Mouse (Mus musculus) lung, embryonic 15.5 days (tissue): ENCODE data around the gene Lpcat1. TPM values are rescaled to one million over a fixed set of nuclear protein-coding genes. Genes with fewer than 3 reads are reported as not detected.

Source experiments
- ATAC-seq: fragments of 200-750 bp; cut with Nextera tagmentation; 2 replicates; pipeline ENCODE4 v1.8.0; 2017; ENCODE audit warnings: moderate number of reproducible peaks, borderline replicate concordance; ENCODE audit not compliant: low FRiP score, low TSS enrichment; ENCODE audit errors: extremely low read depth
- H3K27ac ChIP-seq: fragments of 300-500 bp; sonication (generic); 2 replicates; pipeline ENCODE4 v1.5.1; 2015; ENCODE audit warnings: moderate library complexity, mild to moderate bottlenecking, inconsistent platforms
- H3K27me3 ChIP-seq: fragments of 300-500 bp; sonication (generic); 2 replicates; pipeline ENCODE4 v1.6.1; 2015; ENCODE audit warnings: inconsistent platforms
- H3K36me3 ChIP-seq: fragments of 300-500 bp; sonication (generic); 2 replicates; pipeline ENCODE4 v1.6.1; 2015; ENCODE audit warnings: inconsistent platforms
- H3K4me1 ChIP-seq: fragments of 300-500 bp; sonication (generic); 2 replicates; pipeline ENCODE4 v1.6.1; 2015; ENCODE audit warnings: inconsistent platforms
- H3K4me2 ChIP-seq: fragments of 300-500 bp; sonication (generic); 2 replicates; pipeline ENCODE4 v1.6.1; 2015; ENCODE audit warnings: inconsistent platforms, mild to moderate bottlenecking, moderate library complexity
- H3K4me3 ChIP-seq: fragments of 300-500 bp; sonication (generic); 2 replicates; pipeline ENCODE4 v1.5.1; 2015; ENCODE audit warnings: mild to moderate bottlenecking, inconsistent platforms
- H3K9ac ChIP-seq: fragments of 300-500 bp; sonication (generic); 2 replicates; pipeline ENCODE4 v1.6.1; 2015; ENCODE audit warnings: inconsistent platforms
- H3K9me3 ChIP-seq: fragments of 300-500 bp; sonication (generic); 2 replicates; pipeline ENCODE4 v1.6.1; 2016; ENCODE audit warnings: inconsistent platforms
- WGBS: fragments of 180-500 bp; shearing (Covaris S2); methylation state at CpG from one replicate; pipeline ENCODE4 v1.1.7; 2015; 5-methylcytosine and 5-hydroxymethylcytosine counted together
- polyA plus RNA-seq: library from polyadenylated mRNA; unstranded; fragments of >200 nt; fragmentation: Nextera tagmentation; extraction: Ambion mirVana; gene quantifications from 2 replicates; pipeline ENCODE4 v1.2.1, GENCODE M21; 2015

Gene Lpcat1
- polyA plus RNA-seq, 1 experiment from 2014 or later, result 99.2 TPM

GRCm38 (mm10) chr13:73484171-73484570, 17.2 kb downstream of the Lpcat1 start:
- H3K4me2 ChIP-seq, result no peak overlapping the region
- no peak overlapping the region for H3K4me3 ChIP-seq
- peaks cover 38% of the 10 kb centered on the region for H3K36me3 ChIP-seq
- H3K27me3 ChIP-seq, result no peaks in the 10 kb centered on the region
- no peak overlapping the region for H3K27ac ChIP-seq
- 0 out of 2 replicates have a peak, but pooled peaks cover 3% of the 10 kb centered on the region for H3K4me1 ChIP-seq
- no peak overlapping the region for H3K9ac ChIP-seq
- no peaks in the 10 kb centered on the region for H3K9me3 ChIP-seq
- 77% methylated on average over 5 of the region's 5 CpGs for WGBS
- no peak for ATAC-seq

- Histone ChIP-seq H3K4me3 (no peak overlapping the region), H3K27me3 (no peaks in the 10 kb centered on the region), H3K9me3 (no peaks in the 10 kb centered on the region), H3K4me1 (no peaks in the 10 kb centered on the region), H3K27ac (no peak overlapping the region), H3K9ac (no peak overlapping the region), H3K4me2 (no peak overlapping the region), H3K36me3 (peaks cover 66% of the 10 kb centered on the region)
- ATAC-seq, result no peak
- 35% methylated on average over 3 of the region's 3 CpGs for WGBS
Measured at GRCm38 (mm10) chr13:73488105-73488504, 21.1 kb downstream of the Lpcat1 start.

- Histone ChIP-seq H3K4me1 (no peaks in the 10 kb centered on the region), H3K4me2 (no peak overlapping the region), H3K9ac (no peak overlapping the region), H3K27ac (no peak overlapping the region), H3K36me3 (peaks cover 66% of the 10 kb centered on the region), H3K4me3 (no peak overlapping the region), H3K27me3 (no peaks in the 10 kb centered on the region), H3K9me3 (no peaks in the 10 kb centered on the region)
- ATAC-seq, result no peak
- 72% methylated on average over 9 of the region's 9 CpGs for WGBS
Measured at GRCm38 (mm10) chr13:73488707-73489106, 21.7 kb downstream of the Lpcat1 start.

GRCm38 (mm10) chr13:73489986-73490385, 23.0 kb downstream of the Lpcat1 start:
- H3K9ac ChIP-seq, result no peak overlapping the region
- H3K9me3 ChIP-seq, result no peaks in the 10 kb centered on the region
- H3K4me1 ChIP-seq, result no peaks in the 10 kb centered on the region
- no peak overlapping the region for H3K27ac ChIP-seq
- WGBS, result 89% methylated on average over 3 of the region's 3 CpGs
- H3K27me3 ChIP-seq, result no peaks in the 10 kb centered on the region
- no peak overlapping the region for H3K4me2 ChIP-seq
- no peak for ATAC-seq
- H3K4me3 ChIP-seq, result no peak overlapping the region
- H3K36me3 ChIP-seq, result peaks cover 67% of the 10 kb centered on the region

GRCm38 (mm10) chr13:73490564-73491170, 23.7 kb downstream of the Lpcat1 start:
- no peak overlapping the region for H3K27ac ChIP-seq
- no peaks in the 10 kb centered on the region for H3K4me1 ChIP-seq
- H3K4me2 ChIP-seq, result no peak overlapping the region
- 70% methylated on average over 8 of the region's 8 CpGs for WGBS
- no peak overlapping the region for H3K4me3 ChIP-seq
- no peaks in the 10 kb centered on the region for H3K9me3 ChIP-seq
- H3K9ac ChIP-seq, result no peak overlapping the region
- peaks cover 67% of the 10 kb centered on the region for H3K36me3 ChIP-seq
- no peak for ATAC-seq
- H3K27me3 ChIP-seq, result no peaks in the 10 kb centered on the region

GRCm38 (mm10) chr13:73493183-73493582, 26.2 kb downstream of the Lpcat1 start:
- 88% methylated on average over 4 of the region's 4 CpGs for WGBS
- H3K36me3 ChIP-seq, result peaks cover 69% of the 10 kb centered on the region
- ATAC-seq, result no peak
- H3K9ac ChIP-seq, result no peak overlapping the region
- H3K4me2 ChIP-seq, result no peak overlapping the region
- H3K4me1 ChIP-seq, result no peaks in the 10 kb centered on the region
- no peaks in the 10 kb centered on the region for H3K9me3 ChIP-seq
- no peak overlapping the region for H3K4me3 ChIP-seq
- H3K27me3 ChIP-seq, result no peaks in the 10 kb centered on the region
- H3K27ac ChIP-seq, result no peak overlapping the region

- ATAC-seq, result no peak
Measured at GRCm38 (mm10) chr13:73494528-73494927, 27.5 kb downstream of the Lpcat1 start.

GRCm38 (mm10) chr13:73496137-73496536, 29.1 kb downstream of the Lpcat1 start:
- ATAC-seq, result no peak
- H3K9ac ChIP-seq, result no peak overlapping the region
- no peaks in the 10 kb centered on the region for H3K9me3 ChIP-seq
- H3K36me3 ChIP-seq, result peaks cover 78% of the 10 kb centered on the region
- H3K4me1 ChIP-seq, result no peaks in the 10 kb centered on the region
- H3K4me3 ChIP-seq, result no peak overlapping the region
- H3K4me2 ChIP-seq, result no peak overlapping the region
- H3K27me3 ChIP-seq, result no peaks in the 10 kb centered on the region
- WGBS, result 54% methylated on average over 2 of the region's 2 CpGs
- H3K27ac ChIP-seq, result no peak overlapping the region

More at GRCm38 (mm10) chr13:73494528-73494927, 27.5 kb downstream of the Lpcat1 start:
- no peaks in the 10 kb centered on the region for H3K27me3 ChIP-seq
- no peak overlapping the region for H3K4me3 ChIP-seq
- no peak overlapping the region for H3K4me2 ChIP-seq
- H3K9me3 ChIP-seq, result no peaks in the 10 kb centered on the region
- 91% methylated on average over 9 of the region's 9 CpGs for WGBS
- peaks cover 77% of the 10 kb centered on the region for H3K36me3 ChIP-seq
- H3K4me1 ChIP-seq, result no peaks in the 10 kb centered on the region
- no peak overlapping the region for H3K27ac ChIP-seq
- no peak overlapping the region for H3K9ac ChIP-seq

GRCm38 (mm10) chr13:73499893-73500604, 33.1 kb downstream of the Lpcat1 start:
- Histone ChIP-seq H3K27me3 (no peaks in the 10 kb centered on the region), H3K4me3 (no peak overlapping the region), H3K36me3 (peaks cover 80% of the 10 kb centered on the region), H3K9me3 (no peaks in the 10 kb centered on the region), H3K4me1 (no peaks in the 10 kb centered on the region), H3K27ac (no peak overlapping the region; the same call in 1 of the 2 replicates), H3K9ac (no peak overlapping the region), H3K4me2 (no peak overlapping the region)
- 59% methylated on average over 6 of the region's 6 CpGs for WGBS
- ATAC-seq, result peak; percentile 54; the same call in 1 of the 2 replicates

- 48% methylated on average over 2 of the region's 2 CpGs for WGBS
- H3K36me3 ChIP-seq, result peaks cover 69% of the 10 kb centered on the region
Measured at GRCm38 (mm10) chr13:73502719-73503118, 35.7 kb downstream of the Lpcat1 start.

GRCm38 (mm10) chr13:73505686-73506467, 38.9 kb downstream of the Lpcat1 start:
- H3K4me1 ChIP-seq, result no peaks in the 10 kb centered on the region
- H3K4me2 ChIP-seq, result no peak overlapping the region
- peaks cover 59% of the 10 kb centered on the region for H3K36me3 ChIP-seq
- no peaks in the 10 kb centered on the region for H3K9me3 ChIP-seq
- no peaks in the 10 kb centered on the region for H3K27me3 ChIP-seq
- no peak overlapping the region for H3K9ac ChIP-seq
- no peak overlapping the region for H3K4me3 ChIP-seq
- WGBS, result 65% methylated on average over 7 of the region's 7 CpGs
- H3K27ac ChIP-seq, result no peak overlapping the region
- ATAC-seq, result no peak

More at GRCm38 (mm10) chr13:73502719-73503118, 35.7 kb downstream of the Lpcat1 start:
- Histone ChIP-seq H3K4me2 (no peak overlapping the region), H3K4me1 (no peaks in the 10 kb centered on the region), H3K9me3 (no peaks in the 10 kb centered on the region), H3K4me3 (no peak overlapping the region), H3K9ac (no peak overlapping the region), H3K27me3 (no peaks in the 10 kb centered on the region), H3K27ac (no peak overlapping the region)
- ATAC-seq, result no peak
